Mouse (Mus musculus) CD4-positive, CD25-positive, alpha-beta regulatory T cell, adult 2 months (primary cell): ENCODE data around the gene 2010106E10Rik.

Source experiments
- DNase-seq: peaks from one replicate; pipeline ENCODE4 v3.0.0-alpha.2; 2012; ENCODE audit warnings: low read depth, low spot score

The 2010106E10Rik gene

GRCm38 (mm10) chrX:112494974-112495373 is at the start of gene 2010106E10Rik:
Gene 2010106E10Rik, plus strand, starts transcription at chrX:112495274.
- no peak for DNase-seq

DNA sequence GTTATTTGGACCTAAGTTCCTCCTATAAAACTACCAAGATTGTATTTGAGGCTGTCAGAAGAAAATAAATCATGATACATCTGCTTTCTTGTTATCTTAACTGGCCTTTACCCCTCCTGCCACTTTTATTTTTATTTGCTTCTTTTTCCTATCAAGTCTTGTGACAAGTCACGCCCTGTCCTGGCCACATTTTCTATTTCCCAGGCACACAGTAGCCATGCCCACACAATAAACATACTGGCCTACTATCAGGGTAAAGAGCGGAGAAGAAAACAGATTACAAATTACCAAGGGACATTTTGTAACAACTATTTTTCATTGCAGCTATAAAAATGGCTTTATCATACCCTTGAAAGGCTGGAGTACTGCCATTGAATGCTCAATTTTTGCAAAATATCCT is 10.6 kb downstream of the 2010106E10Rik start:
- no peak for DNase-seq

DNA sequence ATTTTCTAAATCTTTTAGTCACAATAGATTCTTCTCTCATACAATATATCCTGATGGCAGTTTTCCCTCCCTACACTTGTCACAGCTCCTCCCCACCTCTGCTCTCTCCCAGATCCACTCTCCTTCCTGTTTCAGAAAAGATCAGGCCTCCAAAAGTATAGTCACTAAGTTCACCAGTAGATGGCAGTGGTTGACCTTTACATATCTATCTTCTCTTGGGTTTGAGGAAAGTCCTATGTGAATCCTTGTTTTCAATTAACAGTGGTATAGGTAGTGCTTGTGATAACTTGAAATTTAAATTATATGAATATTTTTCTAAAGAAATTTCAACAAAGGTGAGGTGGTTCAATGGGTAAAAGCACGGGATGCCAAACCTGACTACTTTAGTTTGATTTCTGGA is 29.7 kb downstream of the 2010106E10Rik start:
- peak; percentile 7 for DNase-seq

DNA sequence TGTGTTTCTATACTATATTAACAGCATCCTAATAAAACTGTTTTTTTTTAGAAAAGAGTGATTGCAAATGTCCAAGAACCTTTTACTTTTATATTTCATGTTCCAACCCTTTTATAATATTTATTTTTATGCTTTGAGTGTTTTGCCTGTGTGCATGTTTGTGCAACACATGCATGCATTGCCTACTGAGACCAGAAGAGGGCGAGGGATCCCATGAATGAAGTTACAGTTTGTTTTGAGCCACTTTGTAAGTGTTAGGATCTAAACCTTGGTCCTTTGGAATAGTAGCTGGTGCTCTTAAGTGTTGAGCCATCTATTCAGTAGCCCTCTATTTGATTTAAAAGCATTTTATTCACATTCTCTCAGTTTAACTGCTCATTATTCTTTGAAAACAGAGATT is 48.0 kb downstream of the 2010106E10Rik start:
- DNase-seq, result no peak

DNA sequence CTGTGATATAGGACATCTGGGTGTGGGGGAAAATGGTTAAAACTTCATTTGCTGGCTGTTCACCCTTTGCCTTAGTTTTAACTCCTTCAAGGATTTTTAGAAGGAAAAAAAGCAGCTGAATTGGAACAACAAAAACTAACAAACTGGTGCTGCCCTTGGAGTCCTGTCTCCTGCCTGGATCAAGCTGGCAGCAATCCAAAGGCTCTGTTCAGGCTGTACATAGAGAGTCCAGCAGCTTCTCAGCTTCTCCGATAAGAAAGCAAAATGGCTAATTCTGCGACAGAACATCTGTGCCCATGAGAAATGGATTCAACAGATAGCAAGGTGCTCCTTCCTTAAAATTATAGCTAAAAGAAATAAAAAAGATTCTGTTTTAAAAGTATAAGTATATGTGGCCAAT is 72.6 kb downstream of the 2010106E10Rik start:
- DNase-seq, result no peak

- peak; percentile 0 for DNase-seq
Observed at GRCm38 (mm10) chrX:112600511-112601305, 105.6 kb downstream of the 2010106E10Rik start, which contains the start of gene Zfp711. Gene Zfp711, plus strand, starts transcription at chrX:112600526.

GRCm38 (mm10) chrX:112601306-112602120 is 106.4 kb downstream of the 2010106E10Rik start:
- no peak for DNase-seq
